Mouse (Mus musculus): Measurements from ENCODE around the gene Bcl2. TPM values are rescaled to one million over a fixed set of nuclear protein-coding genes. Genes with fewer than 3 reads are reported as not detected.
A peak's percentile ranks its signal among the peaks of the same experiment; 100 is the strongest.

The Bcl2 gene
- 5.6 and 6.2 TPM in 2 replicates for polyA plus RNA-seq (2015; fragmentation: Nextera tagmentation; extraction: Ambion mirVana)

- no peaks in the 10 kb centered on the region for H3K9me3 ChIP-seq (ENCODE audit: control insufficient read depth, low read length)
- TF ChIP-seq CTCF (IDR thresholded peaks at IDR 0.05; ENCODE audit: low read depth) (peak; percentile 14; the same call in 1 of the 2 replicates), EP300 (optimal IDR thresholded peaks at IDR 0.05) (no peak)
- ATAC-seq (ENCODE audit: low FRiP score, low TSS enrichment) (peak; percentile 82), DNase-seq (ENCODE audit: low spot score) (peak; percentile 83)
- peak within 1 kb of the TSS; percentile 81 for H3K4me3 ChIP-seq (ENCODE audit: low read depth, low read length)
- peaks cover 5% of the 10 kb centered on the region; the same call in 1 of the 2 replicates for H3K4me1 ChIP-seq (replicated peaks; ENCODE audit: control insufficient read depth, insufficient read depth)
- no peaks in the 10 kb centered on the region for H3K27me3 ChIP-seq (ENCODE audit: control insufficient read depth, insufficient read depth, low read length)
- peak within 1 kb of the TSS; percentile 90 for H3K4me2 ChIP-seq (replicated peaks; ENCODE audit: low read depth)
- peak within 1 kb of the TSS; percentile 90 for H3K27ac ChIP-seq (replicated peaks)
- 1% methylated on average over 66 of the region's 95 CpGs for WGBS
- no peaks in the 10 kb centered on the region for H3K36me3 ChIP-seq (ENCODE audit: control insufficient read depth, insufficient read depth, low read length)
- H3K9ac ChIP-seq (ENCODE audit: low read length), result peak within 1 kb of the TSS; percentile 83
Measured at GRCm38 (mm10) chr1:106713621-106714529, at the start of gene Bcl2. Gene Bcl2 (minus strand): TSS chr1:106714274.

- DNase-seq (ENCODE audit: low spot score) (no peak), ATAC-seq (ENCODE audit: low FRiP score, low TSS enrichment) (no peak)
- H3K9ac ChIP-seq (ENCODE audit: low read length), result no peak overlapping the region
- H3K27me3 ChIP-seq (ENCODE audit: control insufficient read depth, insufficient read depth, low read length), result no peaks in the 10 kb centered on the region
- no peak overlapping the region for H3K27ac ChIP-seq (replicated peaks)
- H3K4me1 ChIP-seq (replicated peaks; ENCODE audit: control insufficient read depth, insufficient read depth), result no peaks in the 10 kb centered on the region
- TF ChIP-seq CTCF (IDR thresholded peaks at IDR 0.05; ENCODE audit: low read depth), result no peak
- no peak for TF ChIP-seq EP300 (optimal IDR thresholded peaks at IDR 0.05)
- H3K4me3 ChIP-seq (ENCODE audit: low read depth, low read length), result no peak overlapping the region
- H3K4me2 ChIP-seq (replicated peaks; ENCODE audit: low read depth), result no peak overlapping the region
- 79% methylated on average over 3 of the region's 3 CpGs for WGBS
- no peaks in the 10 kb centered on the region for H3K9me3 ChIP-seq (ENCODE audit: control insufficient read depth, low read length)
- no peaks in the 10 kb centered on the region for H3K36me3 ChIP-seq (ENCODE audit: control insufficient read depth, insufficient read depth, low read length)
Measured at GRCm38 (mm10) chr1:106760750-106761149, 46.7 kb upstream of the Bcl2 start.

- Histone ChIP-seq H3K36me3 (ENCODE audit: control insufficient read depth, insufficient read depth, low read length) (peaks cover 5% of the 10 kb centered on the region; the same call in 1 of the 2 replicates), H3K9me3 (ENCODE audit: control insufficient read depth, low read length) (no peaks in the 10 kb centered on the region), H3K27me3 (ENCODE audit: control insufficient read depth, insufficient read depth, low read length) (no peaks in the 10 kb centered on the region), H3K9ac (ENCODE audit: low read length) (peak within 1 kb of the TSS; percentile 73), H3K4me3 (ENCODE audit: low read depth, low read length) (peak within 1 kb of the TSS; percentile 72), H3K4me2 (replicated peaks; ENCODE audit: low read depth) (peak within 1 kb of the TSS; percentile 97), H3K27ac (replicated peaks) (peak within 1 kb of the TSS; percentile 97), H3K4me1 (replicated peaks; ENCODE audit: control insufficient read depth, insufficient read depth) (no peaks in the 10 kb centered on the region)
- ATAC-seq (ENCODE audit: low FRiP score, low TSS enrichment), result peak; percentile 99
- 2% methylated on average over 44 of the region's 51 CpGs for WGBS
- peak; percentile 61 for TF ChIP-seq EP300 (optimal IDR thresholded peaks at IDR 0.05)
- peak; percentile 43; the same call in 1 of the 2 replicates for TF ChIP-seq CTCF (IDR thresholded peaks at IDR 0.05; ENCODE audit: low read depth)
- DNase-seq (ENCODE audit: low spot score), result peak; percentile 99
Measured at GRCm38 (mm10) chr1:106759572-106760435, 45.7 kb upstream of the Bcl2 start, which contains the start of gene Kdsr. Gene Kdsr (minus strand): TSS chr1:106759727.

GRCm38 (mm10) chr1:106758734-106759571 lies 44.9 kb upstream of the Bcl2 start:
- TF ChIP-seq CTCF (IDR thresholded peaks at IDR 0.05; ENCODE audit: low read depth), result no peak
- TF ChIP-seq EP300 (optimal IDR thresholded peaks at IDR 0.05), result no peak
- Histone ChIP-seq H3K4me1 (replicated peaks; ENCODE audit: control insufficient read depth, insufficient read depth) (no peaks in the 10 kb centered on the region), H3K27me3 (ENCODE audit: control insufficient read depth, insufficient read depth, low read length) (no peaks in the 10 kb centered on the region), H3K36me3 (ENCODE audit: control insufficient read depth, insufficient read depth, low read length) (peaks cover 5% of the 10 kb centered on the region; the same call in 1 of the 2 replicates), H3K9ac (ENCODE audit: low read length) (peak overlapping the region; percentile 73), H3K27ac (replicated peaks) (peak overlapping the region; percentile 97), H3K4me2 (replicated peaks; ENCODE audit: low read depth) (peak overlapping the region; percentile 97), H3K4me3 (ENCODE audit: low read depth, low read length) (peak overlapping the region; percentile 72), H3K9me3 (ENCODE audit: control insufficient read depth, low read length) (no peaks in the 10 kb centered on the region)
- WGBS, result under 1% methylated on average over 34 of the region's 34 CpGs
- peak; percentile 46 for DNase-seq (ENCODE audit: low spot score)
- ATAC-seq (ENCODE audit: low FRiP score, low TSS enrichment), result peak; percentile 74

GRCm38 (mm10) chr1:106756633-106757032 lies 42.6 kb upstream of the Bcl2 start:
- no peak for ATAC-seq (ENCODE audit: low FRiP score, low TSS enrichment)
- no peak overlapping the region for H3K4me3 ChIP-seq (ENCODE audit: low read depth, low read length)
- no peaks in the 10 kb centered on the region for H3K27me3 ChIP-seq (ENCODE audit: control insufficient read depth, insufficient read depth, low read length)
- H3K36me3 ChIP-seq (ENCODE audit: control insufficient read depth, insufficient read depth, low read length), result peaks cover 10% of the 10 kb centered on the region
- H3K9ac ChIP-seq (ENCODE audit: low read length), result no peak overlapping the region
- no peaks in the 10 kb centered on the region for H3K9me3 ChIP-seq (ENCODE audit: control insufficient read depth, low read length)
- WGBS, result 54% methylated on average over 4 of the region's 4 CpGs
- no peaks in the 10 kb centered on the region for H3K4me1 ChIP-seq (replicated peaks; ENCODE audit: control insufficient read depth, insufficient read depth)
- H3K27ac ChIP-seq (replicated peaks), result no peak overlapping the region
- no peak for TF ChIP-seq CTCF (IDR thresholded peaks at IDR 0.05; ENCODE audit: low read depth)
- no peak for TF ChIP-seq EP300 (optimal IDR thresholded peaks at IDR 0.05)
- no peak overlapping the region for H3K4me2 ChIP-seq (replicated peaks; ENCODE audit: low read depth)
- no peak for DNase-seq (ENCODE audit: low spot score)

Measured in stomach, postnatal 0 days (tissue).